In genomic region chr6:8209047-8209865, GRCm38 (mm10) we compare ENCODE assay signal across 8 mouse cellular contexts. TPM values are rescaled to one million over a fixed set of nuclear protein-coding genes. Genes with fewer than 3 reads are reported as not detected.
DNase-seq lines count a peak whose midpoint lies in the region; ATAC-seq and TF ChIP-seq lines count a peak whose summit lies in the region.

Gene Mios, plus strand, starts transcription at chr6:8209222.

- peak within 1 kb of the TSS; percentile 54 for H3K27ac ChIP-seq in CH12.LX (ENCODE audit: insufficient read depth, low read depth)
- H3K27ac ChIP-seq in forebrain, embryonic 12.5 days = peak within 1 kb of the TSS; percentile 89
- H3K27ac ChIP-seq in liver, postnatal 0 days (ENCODE audit: low read depth) = peak within 1 kb of the TSS; percentile 95
- peak within 1 kb of the TSS; percentile 91 for H3K27ac ChIP-seq in neural tube, embryonic 14.5 days (ENCODE audit: low read depth, low read length)

- no peaks in the 10 kb centered on the region for H3K27me3 ChIP-seq in CH12.LX (replicated peaks)
- no peaks in the 10 kb centered on the region for H3K27me3 ChIP-seq in forebrain, embryonic 12.5 days
- no peaks in the 10 kb centered on the region for H3K27me3 ChIP-seq in liver, postnatal 0 days (ENCODE audit: insufficient read depth, low read length)
- H3K27me3 ChIP-seq in neural tube, embryonic 14.5 days (ENCODE audit: control insufficient read depth, insufficient read depth, low read length) = no peaks in the 10 kb centered on the region

- in situ Hi-C loops in CH12.LX (cut with MboI; ENCODE audit: low pct_ligation_motif_present, low pct_unique_long_range_greater_than_20kb, low sequenced_read_pairs) = no loop called here

- under 1% methylated on average over 80 of the region's 90 CpGs for WGBS in forebrain, embryonic 12.5 days
- WGBS in large intestine, adult 2 months = 1% methylated on average over 90 of the region's 90 CpGs
- WGBS in liver, postnatal 0 days (ENCODE audit: insufficient replicate concordance) = 1% methylated on average over 80 of the region's 90 CpGs
- under 1% methylated on average over 88 of the region's 90 CpGs for WGBS in neural tube, embryonic 14.5 days

- dilution Hi-C loops in CH12.LX (cut with MboI; ENCODE audit: extremely low pct_ligation_motif_present, extremely low pct_unique_long_range_greater_than_20kb, low sequenced_read_pairs) = no loop called here

- TF ChIP-seq RAD21 in CH12.LX (IDR thresholded peaks at IDR 0.05; ENCODE audit: low read depth, low read length) = no peak

- peak; percentile 98 for ATAC-seq in forebrain, embryonic 12.5 days (ENCODE audit: low FRiP score)
- ATAC-seq in liver, postnatal 0 days = peak; percentile 98
- ATAC-seq in neural tube, embryonic 14.5 days (ENCODE audit: low read depth) = peak; percentile 99

- peaks cover 14% of the 10 kb centered on the region for H3K79me2 ChIP-seq in CH12.LX (replicated peaks; ENCODE audit: control insufficient read depth, extremely low read depth, insufficient read depth, poor library complexity, severe bottlenecking)

- peak within 1 kb of the TSS; percentile 100 for H3K4me2 ChIP-seq in CH12.LX (ENCODE audit: insufficient read depth, low read depth, poor library complexity, severe bottlenecking)
- peak within 1 kb of the TSS; percentile 55 for H3K4me2 ChIP-seq in forebrain, embryonic 12.5 days
- peak within 1 kb of the TSS; percentile 78 for H3K4me2 ChIP-seq in liver, postnatal 0 days (ENCODE audit: low read depth, low read length)
- peak within 1 kb of the TSS; percentile 68 for H3K4me2 ChIP-seq in neural tube, embryonic 14.5 days (ENCODE audit: low read depth, low read length)

- H3K9ac ChIP-seq in CH12.LX (ENCODE audit: insufficient read depth, low read depth) = peak within 1 kb of the TSS; percentile 97
- H3K9ac ChIP-seq in forebrain, embryonic 12.5 days = peak within 1 kb of the TSS; percentile 90
- peak within 1 kb of the TSS; percentile 88 for H3K9ac ChIP-seq in liver, postnatal 0 days (replicated peaks)
- peak within 1 kb of the TSS; percentile 92 for H3K9ac ChIP-seq in neural tube, embryonic 14.5 days (replicated peaks; ENCODE audit: low read depth, low read length)

- peak; percentile 81 for TF ChIP-seq POLR2A in CH12.LX (IDR thresholded peaks at IDR 0.05; ENCODE audit: low read depth, low read length)

- no peaks in the 10 kb centered on the region for H3K9me3 ChIP-seq in CH12.LX (replicated peaks; ENCODE audit: low read length)
- no peaks in the 10 kb centered on the region for H3K9me3 ChIP-seq in forebrain, embryonic 12.5 days
- H3K9me3 ChIP-seq in liver, postnatal 0 days (ENCODE audit: low read length) = no peaks in the 10 kb centered on the region
- no peaks in the 10 kb centered on the region for H3K9me3 ChIP-seq in neural tube, embryonic 14.5 days (ENCODE audit: control insufficient read depth, low read length)

- DNase-seq in CH12.LX (ENCODE audit: extremely low read depth) = peak; percentile 87
- DNase-seq in c-Kit-positive CD71-positive TER-119-negative erythroid progenitor cells, embryonic 14.5 days (ENCODE audit: low read depth) = peak; percentile 78
- peak; percentile 92 to 93 for DNase-seq in heart, postnatal 10 days
- DNase-seq in large intestine, adult 2 months (ENCODE audit: low read depth, low spot score) = peak; percentile 52
- peak; percentile 94 for DNase-seq in liver, postnatal 0 days
- peak; percentile 90 for DNase-seq in testis, postnatal 10 days (ENCODE audit: low spot score)

- TF ChIP-seq CTCF in CH12.LX (conservative IDR thresholded peaks at IDR 0.05 in 1 of 2, IDR thresholded peaks at IDR 0.05 in 1 of 2; ENCODE audit: low read depth in 2 of 2, low read length in 2 of 2) = no peak; a peak in 1 of 4 replicates
- peak; percentile 52 for TF ChIP-seq CTCF in liver, postnatal 0 days (IDR thresholded peaks at IDR 0.05; ENCODE audit: low read depth)

- peaks cover 0 to 11% of the 10 kb centered on the region in 2 experiments; a peak in 2 of 4 replicates for H3K4me1 ChIP-seq in CH12.LX (ENCODE audit: control insufficient read depth in 1 of 2, insufficient read depth in 2 of 2)
- H3K4me1 ChIP-seq in forebrain, embryonic 12.5 days = peaks cover 10% of the 10 kb centered on the region
- peaks cover 3% of the 10 kb centered on the region; the same call in 1 of the 2 replicates for H3K4me1 ChIP-seq in liver, postnatal 0 days (ENCODE audit: insufficient read depth)
- peaks cover 10% of the 10 kb centered on the region for H3K4me1 ChIP-seq in neural tube, embryonic 14.5 days (ENCODE audit: control insufficient read depth, insufficient read depth, low read length)

- peaks cover 0 to 18% of the 10 kb centered on the region in 2 experiments for H3K36me3 ChIP-seq in CH12.LX (replicated peaks in 1 of 2; ENCODE audit: control insufficient read depth in 1 of 2, insufficient read depth in 1 of 2, low read length in 1 of 2)
- H3K36me3 ChIP-seq in forebrain, embryonic 12.5 days (replicated peaks) = no peaks in the 10 kb centered on the region; the same call in 1 of the 2 replicates
- H3K36me3 ChIP-seq in liver, postnatal 0 days (replicated peaks; ENCODE audit: insufficient read depth, low read length) = 0 out of 2 replicates have a peak, but pooled peaks cover 6% of the 10 kb centered on the region
- H3K36me3 ChIP-seq in neural tube, embryonic 14.5 days (ENCODE audit: control insufficient read depth, insufficient read depth, low read length) = no peaks in the 10 kb centered on the region

- intact Hi-C loops in heart, postnatal 10 days (cut with DNase I) = no loop called here

- TF ChIP-seq EP300 in CH12.LX (IDR thresholded peaks at IDR 0.05; ENCODE audit: low read length) = 0 out of 2 replicates have a peak, but pooled peaks have one; percentile 21
- no peak for TF ChIP-seq EP300 in liver, postnatal 0 days (IDR thresholded peaks at IDR 0.05; ENCODE audit: low read depth)

- peak within 1 kb of the TSS; percentile 84 to 97 (median 84) for H3K4me3 ChIP-seq in CH12.LX (replicated peaks in 1 of 3; ENCODE audit: low read depth in 2 of 3, low read length in 2 of 3, poor library complexity in 1 of 3)
- H3K4me3 ChIP-seq in forebrain, embryonic 12.5 days (replicated peaks) = peak within 1 kb of the TSS; percentile 79
- H3K4me3 ChIP-seq in liver, postnatal 0 days (ENCODE audit: low read depth, low read length) = peak within 1 kb of the TSS; percentile 73
- peak within 1 kb of the TSS; percentile 82 for H3K4me3 ChIP-seq in neural tube, embryonic 14.5 days (ENCODE audit: low read depth, low read length)

TF ChIP-seq in CH12.LX, 34 proteins besides CTCF, POLR2A, EP300 and RAD21 (continues in another document):
- TF ChIP-seq TCF12 (IDR thresholded peaks at IDR 0.05; ENCODE audit: low read depth, low read length) = peak; percentile 87
- no peak for TF ChIP-seq USF1 (IDR thresholded peaks at IDR 0.05; ENCODE audit: low read depth, low read length)
- peak; percentile 57; the same call in 1 of the 2 replicates for TF ChIP-seq MAX (IDR thresholded peaks at IDR 0.05; ENCODE audit: low read length)
- TF ChIP-seq JUN (IDR thresholded peaks at IDR 0.05; ENCODE audit: insufficient read depth, low read depth, low read length) = no peak
- TF ChIP-seq PAX5 (IDR thresholded peaks at IDR 0.05; ENCODE audit: low read length) = no peak
- peak; percentile 41; the same call in 1 of the 2 replicates for TF ChIP-seq ELF1 (IDR thresholded peaks at IDR 0.05; ENCODE audit: low read depth, low read length)
- peak; percentile 87 for TF ChIP-seq MXI1 (IDR thresholded peaks at IDR 0.05; ENCODE audit: low read depth, low read length)
- no peak for TF ChIP-seq GABPA (IDR thresholded peaks at IDR 0.05; ENCODE audit: insufficient replicate concordance, low read depth, low read length)
- TF ChIP-seq USF2 (conservative IDR thresholded peaks at IDR 0.05; ENCODE audit: low read depth, low read length) = no peak
- peak; percentile 55 for TF ChIP-seq NRF1 (IDR thresholded peaks at IDR 0.05; ENCODE audit: low read depth, low read length)
- peak; percentile 39; the same call in 1 of the 2 replicates for TF ChIP-seq MEF2A (IDR thresholded peaks at IDR 0.05; ENCODE audit: borderline replicate concordance, low read depth, low read length)
- peak; percentile 45; the same call in 1 of the 2 replicates for TF ChIP-seq IRF4 (IDR thresholded peaks at IDR 0.05; ENCODE audit: low read depth, low read length)
- TF ChIP-seq TBP (conservative IDR thresholded peaks at IDR 0.05; ENCODE audit: low read depth, low read length) = no peak
- no peak; the same call in 1 of the 2 replicates for TF ChIP-seq MAFK (IDR thresholded peaks at IDR 0.05; ENCODE audit: insufficient replicate concordance, low read length)
- TF ChIP-seq CHD2 (IDR thresholded peaks at IDR 0.05; ENCODE audit: low read length) = no peak
- TF ChIP-seq CHD1 (IDR thresholded peaks at IDR 0.05; ENCODE audit: low read depth, low read length) = no peak
- no peak for TF ChIP-seq ZKSCAN1 (IDR thresholded peaks at IDR 0.05; ENCODE audit: borderline replicate concordance, low read depth, low read length)
- TF ChIP-seq ZMIZ1 (IDR thresholded peaks at IDR 0.05; ENCODE audit: low read depth, low read length) = peak; percentile 70; the same call in 1 of the 2 replicates
- TF ChIP-seq KAT2A (IDR thresholded peaks at IDR 0.05; ENCODE audit: insufficient replicate concordance, low read length) = no peak
- TF ChIP-seq JUND (conservative IDR thresholded peaks at IDR 0.05; ENCODE audit: low read depth, low read length) = no peak
- no peak for TF ChIP-seq RCOR1 (conservative IDR thresholded peaks at IDR 0.05; ENCODE audit: low read depth, low read length)
- peak; percentile 56 for TF ChIP-seq BHLHE40 (IDR thresholded peaks at IDR 0.05; ENCODE audit: low read depth, low read length)
- no peak for TF ChIP-seq E2F4 (IDR thresholded peaks at IDR 0.05; ENCODE audit: insufficient replicate concordance, low read depth, low read length)
- no peak for TF ChIP-seq ZC3H11A (IDR thresholded peaks at IDR 0.05; ENCODE audit: low read depth, low read length)
- TF ChIP-seq ZNF384 (IDR thresholded peaks at IDR 0.05; ENCODE audit: low read depth, low read length) = no peak
- 0 out of 2 replicates have a peak, but pooled peaks have one; percentile 35 for TF ChIP-seq MAZ (IDR thresholded peaks at IDR 0.05; ENCODE audit: low read depth, low read length)
- no peak for TF ChIP-seq ETS1 (conservative IDR thresholded peaks at IDR 0.05; ENCODE audit: low read depth, low read length)

RNA-seq across cellular contexts. Expression of gene Mios, which starts in this region (rescaled TPM):
- total RNA-seq in CH12.LX (2012; rRNA removed) (24.1 and 24.5 TPM in 2 replicates), CH12.LX (2014; rRNA removed) (23.7 and 25.1 TPM in 2 replicates)
- 26.3 and 27.7 TPM in 2 replicates for polyA plus RNA-seq in CH12.LX (2012; ENCODE audit: insufficient read length, low read depth)
- 25.2 and 25.3 TPM in 2 replicates for polyA plus RNA-seq in forebrain, embryonic 12.5 days (2016; fragmentation: Nextera tagmentation; extraction: Ambion mirVana)
- total RNA-seq in heart, postnatal 10 days (2021) = 10 to 100 TPM; 21.6 TPM
- 1.6 and 2.3 TPM in 2 replicates for polyA plus RNA-seq in large intestine, adult 2 months (2012; rRNA removed)
- polyA plus RNA-seq in liver, postnatal 0 days (2015; fragmentation: Nextera tagmentation; extraction: Ambion mirVana) = 7.5 and 7.6 TPM in 2 replicates
- polyA plus RNA-seq in neural tube, embryonic 14.5 days (2014; fragmentation: Nextera tagmentation; extraction: Ambion mirVana) = 31.1 and 32.2 TPM in 2 replicates

Comparison
In these comparisons a context has a peak if more than half of its experiments do, and no peak if none do; other contexts are left out.
1. Peak in every context shown above with its lines: DNase-seq, ATAC-seq, H3K4me3 ChIP-seq and H3K27ac ChIP-seq.